Mouse (Mus musculus) ES-Bruce4 (cell line): ENCODE data around the gene Elmo3. TPM values are rescaled to one million over a fixed set of nuclear protein-coding genes. Genes with fewer than 3 reads are reported as not detected.

Source experiments
- H3K27ac ChIP-seq: 2 replicates; pipeline ENCODE4 v1.5.1; 2012; ENCODE audit warnings: low read length, inconsistent platforms; ENCODE audit not compliant: insufficient read depth
- H3K27me3 ChIP-seq: 2 replicates; pipeline ENCODE4 v1.6.1; 2012; ENCODE audit warnings: mild to moderate bottlenecking, low read length, inconsistent platforms; ENCODE audit not compliant: control insufficient read depth, poor library complexity, insufficient read depth, severe bottlenecking
- H3K36me3 ChIP-seq: 2 replicates; pipeline ENCODE4 v1.6.1; 2012; ENCODE audit warnings: inconsistent platforms, mild to moderate bottlenecking, low read length, moderate library complexity; ENCODE audit not compliant: control insufficient read depth, poor library complexity, insufficient read depth, severe bottlenecking
- H3K4me1 ChIP-seq: one replicate; pipeline ENCODE4 v1.8.1; 2011; ENCODE audit warnings: low read length; ENCODE audit not compliant: control insufficient read depth, insufficient read depth
- H3K4me3 ChIP-seq: 2 replicates; pipeline ENCODE4 v1.5.1; 2011; ENCODE audit warnings: low read depth, mild to moderate bottlenecking, low read length
- H3K9ac ChIP-seq: 2 replicates; pipeline ENCODE4 v1.6.1; 2012; ENCODE audit warnings: low read depth, mild to moderate bottlenecking, inconsistent platforms; ENCODE audit not compliant: poor library complexity, severe bottlenecking
- H3K9me3 ChIP-seq: replicated peaks from 2 replicates; pipeline ENCODE4 v1.6.1; 2012; ENCODE audit warnings: mild to moderate bottlenecking, low read length, inconsistent platforms; ENCODE audit not compliant: control insufficient read depth, poor library complexity, insufficient read depth, severe bottlenecking
- CTCF ChIP-seq: IDR thresholded peaks from one replicate; pipeline ENCODE4 v1.8.1; 2011; ENCODE audit warnings: low read depth, low read length
- EP300 ChIP-seq: IDR thresholded peaks from 2 replicates; pipeline ENCODE4 v1.6.1; 2011; ENCODE audit warnings: low read depth, low read length; ENCODE audit not compliant: insufficient read depth
- POLR2A ChIP-seq: IDR thresholded peaks from one replicate; pipeline ENCODE4 v1.8.1; 2011; ENCODE audit warnings: low read length; ENCODE audit not compliant: insufficient read depth
- polyA plus RNA-seq: library from polyadenylated mRNA; stranded (reverse); fragments of >200 nt; gene quantifications from 2 replicates; pipeline ENCODE4 v1.2.4, GENCODE M21; 2011; ENCODE audit warnings: low read depth; ENCODE audit not compliant: missing spikeins, insufficient read depth, insufficient read length

Gene Elmo3
- polyA plus RNA-seq, 1 experiment: 15.6 TPM

GRCm38 (mm10) chr8:105346611-105347427, 41.4 kb downstream of the Elmo3 start:
- TF ChIP-seq CTCF (no peak), EP300 (peak; percentile 70)
- Histone ChIP-seq H3K9ac (peak overlapping the region; percentile 81), H3K27ac (peak overlapping the region; percentile 22), H3K4me3 (peak overlapping the region; percentile 88), H3K4me1 (peaks cover 3% of the 10 kb centered on the region), H3K9me3 (no peaks in the 10 kb centered on the region), H3K27me3 (0 out of 2 replicates have a peak, but pooled peaks cover 3% of the 10 kb centered on the region), H3K36me3 (no peaks in the 10 kb centered on the region)

- Histone ChIP-seq H3K36me3 (no peaks in the 10 kb centered on the region), H3K27me3 (0 out of 2 replicates have a peak, but pooled peaks cover 3% of the 10 kb centered on the region), H3K4me3 (peak within 1 kb of the TSS; percentile 88), H3K4me1 (peaks cover 3% of the 10 kb centered on the region), H3K27ac (peak within 1 kb of the TSS; percentile 22), H3K9me3 (no peaks in the 10 kb centered on the region), H3K9ac (peak within 1 kb of the TSS; percentile 81)
- TF ChIP-seq POLR2A: peak; percentile 57
- TF ChIP-seq CTCF: no peak
Observed at GRCm38 (mm10) chr8:105347428-105348221, 42.2 kb downstream of the Elmo3 start, which contains the start of gene Fhod1. Gene Fhod1, minus strand, starts transcription at chr8:105347953.

GRCm38 (mm10) chr8:105348450-105349095, 43.2 kb downstream of the Elmo3 start, which contains the start of gene Slc9a5:
Gene Slc9a5, plus strand, starts transcription at chr8:105348843.
- H3K4me3 ChIP-seq: peak within 1 kb of the TSS; percentile 88
- H3K36me3 ChIP-seq: no peaks in the 10 kb centered on the region
- H3K27me3 ChIP-seq: 0 out of 2 replicates have a peak, but pooled peaks cover 3% of the 10 kb centered on the region
- H3K9ac ChIP-seq: peak within 1 kb of the TSS; percentile 81
- H3K4me1 ChIP-seq: no peaks in the 10 kb centered on the region
- no peaks in the 10 kb centered on the region for H3K9me3 ChIP-seq
- TF ChIP-seq CTCF: no peak
- no peak for TF ChIP-seq POLR2A
- TF ChIP-seq EP300: no peak
- H3K27ac ChIP-seq: peak within 1 kb of the TSS; percentile 17; the same call in 1 of the 2 replicates

GRCm38 (mm10) chr8:105349096-105349771, 43.8 kb downstream of the Elmo3 start:
- TF ChIP-seq POLR2A (no peak), CTCF (no peak), EP300 (no peak)
- H3K4me1 ChIP-seq: no peaks in the 10 kb centered on the region
- H3K27ac ChIP-seq: no peak overlapping the region
- peak overlapping the region; percentile 77 for H3K9ac ChIP-seq
- H3K36me3 ChIP-seq: no peaks in the 10 kb centered on the region
- peak overlapping the region; percentile 82 for H3K4me3 ChIP-seq
- no peaks in the 10 kb centered on the region for H3K9me3 ChIP-seq
- H3K27me3 ChIP-seq: 0 out of 2 replicates have a peak, but pooled peaks cover 3% of the 10 kb centered on the region

GRCm38 (mm10) chr8:105350186-105350585, 44.8 kb downstream of the Elmo3 start:
- no peak overlapping the region for H3K4me3 ChIP-seq
- TF ChIP-seq CTCF (no peak), EP300 (no peak), POLR2A (no peak)
- 0 out of 2 replicates have a peak, but pooled peaks cover 3% of the 10 kb centered on the region for H3K27me3 ChIP-seq
- H3K4me1 ChIP-seq: peaks cover 2% of the 10 kb centered on the region
- no peak overlapping the region for H3K9ac ChIP-seq
- H3K9me3 ChIP-seq: no peaks in the 10 kb centered on the region
- H3K36me3 ChIP-seq: no peaks in the 10 kb centered on the region
- H3K27ac ChIP-seq: no peak overlapping the region
